Mouse (Mus musculus) heart, postnatal 0 days (tissue): ENCODE results near the gene Sh3gl2. TPM values are rescaled to one million over a fixed set of nuclear protein-coding genes. Genes with fewer than 3 reads are reported as not detected.

ENCODE experiments used
- ATAC-seq: fragments of 200-750 bp; cut with Nextera tagmentation; 2 replicates; pipeline ENCODE4 v1.8.0; 2017; ENCODE audit warnings: low read depth, moderate number of reproducible peaks, moderate library complexity; ENCODE audit not compliant: insufficient read depth
- DNase-seq: peaks from one replicate; pipeline ENCODE4 v3.0.0-alpha.2; 2016; ENCODE audit warnings: low spot score
- H3K27ac ChIP-seq: fragments of 300-500 bp; sonication (generic); 2 replicates; pipeline ENCODE4 v1.5.1; 2014; ENCODE audit warnings: low read depth, mild to moderate bottlenecking
- H3K27me3 ChIP-seq: fragments of 300-500 bp; sonication (generic); 2 replicates; pipeline ENCODE4 v1.6.1; 2014; ENCODE audit warnings: low read length, mixed read lengths; ENCODE audit not compliant: control insufficient read depth, insufficient read depth
- H3K36me3 ChIP-seq: fragments of 300-500 bp; sonication (generic); replicated peaks from 2 replicates; pipeline ENCODE4 v1.6.1; 2014; ENCODE audit warnings: low read length, mixed read lengths; ENCODE audit not compliant: control insufficient read depth, insufficient read depth
- H3K4me1 ChIP-seq: fragments of 300-500 bp; sonication (generic); 2 replicates; pipeline ENCODE4 v1.6.1; 2014; ENCODE audit warnings: antibody characterized with exemption; ENCODE audit not compliant: control insufficient read depth, insufficient read depth
- H3K4me2 ChIP-seq: fragments of 300-500 bp; sonication (generic); 2 replicates; pipeline ENCODE4 v1.6.1; 2014; ENCODE audit warnings: low read depth, mild to moderate bottlenecking, low read length, moderate library complexity
- H3K4me3 ChIP-seq: fragments of 300-500 bp; sonication (generic); 2 replicates; pipeline ENCODE4 v1.5.1; 2014; ENCODE audit warnings: low read depth, low read length
- H3K9ac ChIP-seq: fragments of 300-500 bp; sonication (generic); replicated peaks from 2 replicates; pipeline ENCODE4 v1.6.1; 2014; ENCODE audit warnings: low read depth, low read length, mixed read lengths
- H3K9me3 ChIP-seq: fragments of 300-500 bp; sonication (generic); replicated peaks from 2 replicates; pipeline ENCODE4 v1.6.1; 2016; ENCODE audit warnings: low read length; ENCODE audit not compliant: control insufficient read depth
- CTCF ChIP-seq: IDR thresholded peaks from 2 replicates; pipeline ENCODE4 v1.5.1; 2016; ENCODE audit warnings: antibody characterized with exemption, control low read depth, low read depth
- EP300 ChIP-seq: IDR thresholded peaks from 2 replicates; pipeline ENCODE4 v1.6.1; 2016; ENCODE audit warnings: antibody characterized with exemption, low read depth
- WGBS: fragments of 180-500 bp; shearing (Covaris S2); extraction: QIAGEN DNeasy Blood & Tissue Kit; methylation state at CpG from one replicate; pipeline ENCODE4 v1.1.7; 2014; 5-methylcytosine and 5-hydroxymethylcytosine counted together
- polyA plus RNA-seq: library from polyadenylated mRNA; unstranded; fragments of >200 nt; fragmentation: Nextera tagmentation; extraction: Ambion mirVana; gene quantifications from 2 replicates; pipeline ENCODE4 v1.2.1, GENCODE M21; 2015
- total RNA-seq: library from RNA; depleted of rRNA; stranded (reverse); fragments of >200 nt; gene quantifications from 2 replicates; pipeline ENCODE4 v1.2.3, GENCODE M21; 2014; ENCODE audit warnings: low replicate concordance

The Sh3gl2 gene
- total and polyA plus RNA-seq, 2 experiments from 2014 or later: 0.34 to 1.9 TPM

GRCm38 (mm10) chr4:85334688-85335200 lies 129.8 kb downstream of the Sh3gl2 start:
- H3K27ac ChIP-seq: no peak overlapping the region
- no peaks in the 10 kb centered on the region for H3K4me1 ChIP-seq
- H3K9me3 ChIP-seq: no peaks in the 10 kb centered on the region
- H3K9ac ChIP-seq: no peak overlapping the region
- 71% methylated on average over 4 of the region's 4 CpGs for WGBS
- H3K36me3 ChIP-seq: no peaks in the 10 kb centered on the region
- H3K27me3 ChIP-seq: no peaks in the 10 kb centered on the region
- ATAC-seq (no peak), DNase-seq (no peak)
- TF ChIP-seq CTCF (no peak), EP300 (no peak)
- no peak overlapping the region for H3K4me3 ChIP-seq
- no peak overlapping the region for H3K4me2 ChIP-seq

DNA sequence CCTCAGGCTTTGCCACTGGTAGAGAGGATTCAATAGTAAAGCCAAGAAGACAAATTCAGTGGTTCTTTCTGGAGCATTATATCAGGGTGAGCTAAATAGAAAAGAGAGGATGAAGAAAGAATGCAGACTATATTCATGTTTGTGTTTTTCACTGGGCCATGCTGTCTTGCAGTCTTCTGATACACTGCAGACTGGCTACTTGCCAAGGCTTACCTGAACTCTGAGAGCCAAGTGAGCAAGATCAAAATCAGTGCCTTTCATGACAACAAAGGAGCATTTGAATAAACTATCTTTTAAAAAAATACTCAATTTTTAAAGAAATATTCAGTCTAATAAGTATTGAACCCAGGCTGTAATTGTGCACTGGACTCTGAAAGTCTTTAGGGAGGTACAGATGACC lies 131.4 kb downstream of the Sh3gl2 start:
- TF ChIP-seq CTCF: no peak
- TF ChIP-seq EP300: no peak

GRCm38 (mm10) chr4:85339126-85339525 lies 134.2 kb downstream of the Sh3gl2 start:
- H3K9ac ChIP-seq: no peak overlapping the region
- DNase-seq: no peak
- no peak overlapping the region for H3K4me3 ChIP-seq
- H3K27ac ChIP-seq: no peak overlapping the region
- H3K4me1 ChIP-seq: no peaks in the 10 kb centered on the region
- H3K27me3 ChIP-seq: no peaks in the 10 kb centered on the region
- ATAC-seq: no peak
- H3K4me2 ChIP-seq: no peak overlapping the region
- TF ChIP-seq CTCF (no peak), EP300 (no peak)
- H3K9me3 ChIP-seq: no peaks in the 10 kb centered on the region
- 75% methylated on average over 5 of the region's 5 CpGs for WGBS
- H3K36me3 ChIP-seq: no peaks in the 10 kb centered on the region

More for the DNA sequence above, 131.4 kb downstream of the Sh3gl2 start:
- H3K4me3 ChIP-seq: no peak overlapping the region
- DNase-seq (no peak), ATAC-seq (no peak)
- no peak overlapping the region for H3K9ac ChIP-seq
- no peaks in the 10 kb centered on the region for H3K27me3 ChIP-seq
- H3K27ac ChIP-seq: no peak overlapping the region
- no peak overlapping the region for H3K4me2 ChIP-seq
- H3K4me1 ChIP-seq: no peaks in the 10 kb centered on the region
- no peaks in the 10 kb centered on the region for H3K9me3 ChIP-seq
- no peaks in the 10 kb centered on the region for H3K36me3 ChIP-seq

DNA sequence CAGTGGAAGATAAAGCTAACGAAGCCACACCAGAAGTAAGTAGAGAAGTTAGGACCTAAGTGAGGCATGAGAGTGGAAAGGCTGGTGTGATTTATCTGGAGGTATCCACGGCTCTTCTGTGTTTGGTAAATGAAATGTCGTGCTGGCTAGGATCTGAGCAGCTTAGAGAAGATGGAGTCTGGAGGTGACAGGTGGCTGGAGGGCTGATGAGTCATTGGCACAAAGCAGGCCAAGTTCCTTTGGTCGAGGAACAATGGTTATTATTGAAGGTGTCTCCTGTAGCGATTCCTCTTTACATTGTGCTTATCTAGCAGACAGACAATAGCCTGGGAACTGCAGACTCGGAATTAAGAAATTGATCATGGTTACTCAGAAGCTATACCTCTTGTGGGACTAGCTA lies 135.8 kb downstream of the Sh3gl2 start:
- H3K36me3 ChIP-seq: no peaks in the 10 kb centered on the region
- H3K4me3 ChIP-seq: no peak overlapping the region
- ATAC-seq (no peak), DNase-seq (no peak)
- no peak overlapping the region for H3K27ac ChIP-seq
- H3K4me1 ChIP-seq: no peaks in the 10 kb centered on the region
- H3K9ac ChIP-seq: no peak overlapping the region
- TF ChIP-seq CTCF (no peak), EP300 (no peak)
- no peaks in the 10 kb centered on the region for H3K27me3 ChIP-seq
- H3K9me3 ChIP-seq: no peaks in the 10 kb centered on the region
- 58% methylated on average over 6 of the region's 6 CpGs for WGBS
- no peak overlapping the region for H3K4me2 ChIP-seq

- Histone ChIP-seq H3K4me1 (no peaks in the 10 kb centered on the region), H3K4me3 (no peak overlapping the region), H3K9ac (no peak overlapping the region), H3K4me2 (no peak overlapping the region), H3K27ac (no peak overlapping the region), H3K9me3 (no peaks in the 10 kb centered on the region), H3K27me3 (no peaks in the 10 kb centered on the region), H3K36me3 (no peaks in the 10 kb centered on the region)
- ATAC-seq (no peak), DNase-seq (no peak)
- TF ChIP-seq CTCF: no peak
- no peak for TF ChIP-seq EP300
- WGBS: 87% methylated on average over 6 of the region's 6 CpGs
Observed at GRCm38 (mm10) chr4:85345911-85346310, 141.0 kb downstream of the Sh3gl2 start.

DNA sequence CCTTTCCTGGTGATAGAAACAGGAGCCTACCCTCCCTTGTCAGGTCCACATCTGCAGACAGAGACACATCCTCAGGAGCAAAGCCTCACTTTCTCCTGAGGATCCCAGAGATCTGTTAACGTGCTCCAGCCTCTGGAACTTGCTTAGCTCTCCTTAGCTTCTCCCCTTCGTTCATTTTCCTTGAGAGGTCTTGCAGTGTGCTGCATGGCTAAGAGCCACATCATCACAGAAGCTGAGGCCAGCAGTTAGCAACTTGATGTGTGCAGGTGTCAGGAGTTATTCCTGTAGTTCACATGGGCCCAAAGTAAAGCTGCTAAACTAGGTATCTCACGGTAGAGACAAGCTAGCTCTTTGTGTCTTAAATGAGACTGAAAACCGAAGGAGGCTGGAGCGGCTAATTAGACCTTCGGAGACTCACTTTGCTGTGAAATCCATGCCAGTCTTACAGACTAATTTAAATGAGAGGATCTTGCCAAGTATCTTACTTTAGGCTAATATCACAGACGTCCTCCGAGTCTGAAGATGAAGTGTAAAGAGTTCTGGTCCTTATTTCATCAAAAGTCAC lies 143.2 kb downstream of the Sh3gl2 start:
- no peak for ATAC-seq
- TF ChIP-seq CTCF (no peak), EP300 (no peak)
- Histone ChIP-seq H3K9ac (no peak overlapping the region), H3K4me1 (no peaks in the 10 kb centered on the region), H3K36me3 (no peaks in the 10 kb centered on the region), H3K27ac (no peak overlapping the region), H3K4me2 (no peak overlapping the region), H3K4me3 (no peak overlapping the region), H3K27me3 (no peaks in the 10 kb centered on the region), H3K9me3 (no peaks in the 10 kb centered on the region)
- WGBS: 62% methylated on average over 8 of the region's 8 CpGs
- DNase-seq: no peak
